In genomic region chr11:75926431-75927312, GRCm38 (mm10) we compare ENCODE assay signal across 8 mouse cellular contexts. TPM values are rescaled to one million over a fixed set of nuclear protein-coding genes. Genes with fewer than 3 reads are reported as not detected.
DNase-seq lines count a peak whose midpoint lies in the region; ATAC-seq and TF ChIP-seq lines count a peak whose summit lies in the region.

No protein-coding gene starts in this region.

- ATAC-seq in hindbrain, embryonic 11.5 days (ENCODE audit: low FRiP score), result no peak
- no peak for ATAC-seq in hindbrain, postnatal 0 days
- ATAC-seq in liver, postnatal 0 days, result peak; percentile 97

- H3K27me3 ChIP-seq in hindbrain, embryonic 10.5 days (ENCODE audit: insufficient read depth, poor library complexity, severe bottlenecking), result no peaks in the 10 kb centered on the region; the same call in 1 of the 2 replicates
- H3K27me3 ChIP-seq in hindbrain, embryonic 11.5 days (ENCODE audit: control insufficient read depth, insufficient read depth, low read length), result no peaks in the 10 kb centered on the region
- H3K27me3 ChIP-seq in hindbrain, postnatal 0 days (ENCODE audit: insufficient read depth, low read length), result no peaks in the 10 kb centered on the region
- no peaks in the 10 kb centered on the region for H3K27me3 ChIP-seq in liver, postnatal 0 days (ENCODE audit: insufficient read depth, low read length)

- DNase-seq in hindbrain, embryonic 10.5 days (ENCODE audit: low spot score), result no peak
- DNase-seq in hindbrain, embryonic 11.5 days (ENCODE audit: low spot score), result no peak
- DNase-seq in T-cell, adult 2 months (ENCODE audit: low spot score), result peak; percentile 67
- peak; percentile 40 for DNase-seq in hindbrain, postnatal 0 days (ENCODE audit: low spot score)
- peak; percentile 91 for DNase-seq in liver, postnatal 0 days
- DNase-seq in spleen, postnatal 14 days (ENCODE audit: low spot score in 2 of 2), result peak; percentile 72 to 77
- no peak for DNase-seq in cerebellum, postnatal 36 days
- no peak for DNase-seq in urinary bladder, postnatal 25 days (ENCODE audit: low spot score)

- TF ChIP-seq EP300 in liver, postnatal 0 days (IDR thresholded peaks at IDR 0.05; ENCODE audit: low read depth), result peak; percentile 97

- TF ChIP-seq CTCF in hindbrain, postnatal 0 days (IDR thresholded peaks at IDR 0.05; ENCODE audit: low read depth), result no peak
- 0 out of 2 replicates have a peak, but pooled peaks have one; percentile 7 for TF ChIP-seq CTCF in liver, postnatal 0 days (IDR thresholded peaks at IDR 0.05; ENCODE audit: low read depth)

- no peak overlapping the region for H3K9ac ChIP-seq in hindbrain, embryonic 11.5 days (ENCODE audit: low read depth, low read length)
- H3K9ac ChIP-seq in hindbrain, postnatal 0 days (replicated peaks; ENCODE audit: low read length), result no peak overlapping the region
- H3K9ac ChIP-seq in liver, postnatal 0 days (replicated peaks), result peak overlapping the region; percentile 23

- WGBS in hindbrain, embryonic 10.5 days, result 77% methylated on average over 13 of the region's 13 CpGs
- WGBS in hindbrain, embryonic 11.5 days, result 75% methylated on average over 13 of the region's 13 CpGs
- 56% methylated on average over 13 of the region's 13 CpGs for WGBS in hindbrain, postnatal 0 days
- 35% methylated on average over 13 of the region's 13 CpGs for WGBS in liver, postnatal 0 days (ENCODE audit: insufficient replicate concordance)

- H3K36me3 ChIP-seq in hindbrain, embryonic 10.5 days, result no peaks in the 10 kb centered on the region
- no peaks in the 10 kb centered on the region for H3K36me3 ChIP-seq in hindbrain, embryonic 11.5 days (ENCODE audit: control insufficient read depth, insufficient read depth, low read length)
- no peaks in the 10 kb centered on the region for H3K36me3 ChIP-seq in hindbrain, postnatal 0 days (ENCODE audit: insufficient read depth, low read length)
- no peaks in the 10 kb centered on the region for H3K36me3 ChIP-seq in liver, postnatal 0 days (replicated peaks; ENCODE audit: insufficient read depth, low read length)

- no peak overlapping the region for H3K4me3 ChIP-seq in hindbrain, embryonic 10.5 days
- H3K4me3 ChIP-seq in hindbrain, embryonic 11.5 days (ENCODE audit: low read depth, low read length), result no peak overlapping the region
- H3K4me3 ChIP-seq in hindbrain, postnatal 0 days (ENCODE audit: low read length), result no peak overlapping the region
- no peak overlapping the region for H3K4me3 ChIP-seq in liver, postnatal 0 days (ENCODE audit: low read depth, low read length)

- peaks cover 48% of the 10 kb centered on the region for H3K4me1 ChIP-seq in hindbrain, embryonic 10.5 days (replicated peaks)
- 0 out of 2 replicates have a peak, but pooled peaks cover 3% of the 10 kb centered on the region for H3K4me1 ChIP-seq in hindbrain, embryonic 11.5 days (replicated peaks; ENCODE audit: control insufficient read depth, insufficient read depth, low read length)
- peaks cover 8% of the 10 kb centered on the region; the same call in 1 of the 2 replicates for H3K4me1 ChIP-seq in hindbrain, postnatal 0 days (ENCODE audit: insufficient read depth, low read length)
- H3K4me1 ChIP-seq in liver, postnatal 0 days (ENCODE audit: insufficient read depth), result peaks cover 23% of the 10 kb centered on the region

- H3K9me3 ChIP-seq in hindbrain, embryonic 10.5 days, result no peaks in the 10 kb centered on the region
- H3K9me3 ChIP-seq in hindbrain, embryonic 11.5 days (ENCODE audit: control insufficient read depth, low read length), result no peaks in the 10 kb centered on the region
- H3K9me3 ChIP-seq in hindbrain, postnatal 0 days (ENCODE audit: low read length), result no peaks in the 10 kb centered on the region
- no peaks in the 10 kb centered on the region for H3K9me3 ChIP-seq in liver, postnatal 0 days (ENCODE audit: low read length)

- H3K4me2 ChIP-seq in hindbrain, embryonic 11.5 days (replicated peaks; ENCODE audit: low read depth, low read length), result no peak overlapping the region
- no peak overlapping the region for H3K4me2 ChIP-seq in hindbrain, postnatal 0 days (ENCODE audit: low read depth, low read length)
- peak overlapping the region; percentile 51 for H3K4me2 ChIP-seq in liver, postnatal 0 days (ENCODE audit: low read depth, low read length)

- peak overlapping the region; percentile 59; the same call in 1 of the 2 replicates for H3K27ac ChIP-seq in hindbrain, embryonic 10.5 days
- H3K27ac ChIP-seq in hindbrain, embryonic 11.5 days (ENCODE audit: low read depth, low read length), result no peak overlapping the region
- H3K27ac ChIP-seq in hindbrain, postnatal 0 days, result 0 out of 2 replicates have a peak overlapping the region, but pooled peaks have one; percentile 36
- peak overlapping the region; percentile 67 for H3K27ac ChIP-seq in liver, postnatal 0 days (ENCODE audit: low read depth)

RNA-seq across cellular contexts. Expression of gene Rph3al, which starts 11.6 kb away (rescaled TPM):
- polyA plus RNA-seq in hindbrain, embryonic 10.5 days (2016; fragmentation: Nextera tagmentation; extraction: Ambion mirVana), result 2.1 and 2.4 TPM in 2 replicates
- 1.5 and 2.2 TPM in 2 replicates for polyA plus RNA-seq in hindbrain, embryonic 11.5 days (2014; fragmentation: Nextera tagmentation; extraction: Ambion mirVana)
- total RNA-seq in hindbrain, postnatal 0 days (2014; rRNA removed), result 2.0 and 3.1 TPM in 2 replicates
- polyA plus RNA-seq in hindbrain, postnatal 0 days (2015; fragmentation: Nextera tagmentation; extraction: Ambion mirVana), result 2.5 and 3.3 TPM in 2 replicates
- polyA plus RNA-seq in liver, postnatal 0 days (2015; fragmentation: Nextera tagmentation; extraction: Ambion mirVana), result 0.83 and 0.86 TPM in 2 replicates

Comparison
In these comparisons a context has a peak if more than half of its experiments do, and no peak if none do; other contexts are left out.
1. DNase-seq: peak in T-cell, adult 2 months (single experiment), hindbrain, postnatal 0 days (single experiment), liver, postnatal 0 days (single experiment) and spleen, postnatal 14 days (2 of 2); none in hindbrain, embryonic 10.5 days (single experiment), hindbrain, embryonic 11.5 days (single experiment), cerebellum, postnatal 36 days (0 of 2) and urinary bladder, postnatal 25 days (single experiment).